Mouse (Mus musculus): ENCODE data around the gene Clcn5. TPM values are rescaled to one million over a fixed set of nuclear protein-coding genes. Genes with fewer than 3 reads are reported as not detected.

The Clcn5 gene
- total RNA-seq, 2 experiments from 2014 or later = 4.3 to 4.6 TPM

DNA sequence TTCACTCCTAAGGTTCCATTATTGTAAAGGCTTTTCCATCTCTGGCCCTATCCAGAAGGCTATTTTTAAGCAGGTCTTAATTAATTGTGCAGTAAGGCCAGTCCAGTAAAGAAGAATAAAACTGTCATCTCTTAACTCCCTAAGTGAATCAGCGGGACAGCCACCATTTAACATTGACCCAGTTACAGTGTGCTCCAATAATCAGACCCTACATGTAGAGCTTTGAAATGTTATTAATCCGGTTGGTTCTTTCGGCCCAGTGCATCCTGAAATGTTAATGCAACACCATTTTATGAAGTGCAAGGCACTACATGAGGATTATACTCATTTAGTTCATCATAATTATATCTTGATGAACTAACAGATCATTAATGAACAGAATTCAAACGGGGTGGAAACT, 128.3 kb downstream of the Clcn5 start:
- DNase-seq = no peak

DNA sequence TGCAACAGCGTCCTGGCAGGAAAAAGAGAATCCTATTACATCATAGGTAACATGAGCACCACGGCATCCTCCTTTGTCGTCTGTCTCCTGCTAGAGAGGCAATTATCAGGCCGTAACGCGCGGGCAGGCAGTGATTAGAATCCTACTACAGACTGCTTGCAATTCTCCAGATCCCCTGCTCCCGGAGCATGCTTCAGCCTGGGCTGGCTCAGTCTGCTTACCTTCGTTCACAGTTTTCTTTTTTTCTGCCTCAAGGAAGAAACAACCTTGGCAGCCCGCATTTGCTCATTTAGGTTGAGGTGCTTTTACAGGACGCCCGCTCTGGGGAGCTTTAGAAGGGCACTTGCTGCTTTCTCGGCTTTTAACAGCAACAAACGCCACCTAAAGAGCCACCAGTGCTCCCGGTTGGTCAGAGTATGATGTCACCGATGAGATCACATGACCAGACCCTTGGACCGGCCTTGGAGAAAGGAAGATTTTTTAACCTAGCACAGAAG, 130.8 kb downstream of the Clcn5 start:
- peak; percentile 16 for DNase-seq

DNA sequence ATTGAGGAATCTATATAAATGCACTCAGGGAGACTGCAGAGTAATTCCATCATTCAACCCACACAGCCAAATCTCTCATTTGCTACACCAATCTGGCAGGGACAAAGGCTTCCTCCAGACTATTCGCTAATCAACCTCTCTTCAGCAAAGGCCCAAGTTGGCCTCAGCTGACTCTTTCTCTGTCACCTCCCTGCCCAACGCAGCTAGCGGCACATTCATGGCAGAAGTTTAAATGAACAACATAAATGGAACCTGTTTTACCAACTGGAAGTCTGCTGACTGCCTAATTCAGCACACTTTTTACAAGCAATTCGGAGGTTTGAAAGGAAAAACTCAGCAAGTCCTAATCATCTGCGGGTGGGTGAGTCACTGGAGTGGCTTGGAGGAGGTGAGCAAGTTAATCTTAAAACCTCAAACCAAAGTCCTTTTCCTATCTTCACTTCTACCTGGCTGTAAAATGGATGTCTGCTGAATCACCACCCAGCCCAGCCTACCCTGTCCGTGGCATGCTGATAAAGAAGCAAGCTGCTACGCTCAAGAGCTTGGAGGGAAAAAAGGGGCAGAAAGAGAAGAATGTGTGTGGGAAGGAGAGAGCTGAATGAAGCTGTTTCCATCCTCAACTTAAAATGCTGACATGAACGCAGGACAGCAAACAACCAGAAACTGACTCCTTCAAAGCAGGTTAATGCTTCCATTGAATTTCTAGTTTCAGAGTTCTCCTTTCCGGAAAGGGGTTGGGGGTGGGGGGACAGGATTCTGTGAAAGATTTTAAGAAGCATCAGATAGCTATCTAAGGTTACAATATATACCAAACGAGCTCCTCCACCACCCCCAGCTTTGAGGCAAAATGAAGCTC, 131.5 kb downstream of the Clcn5 start:
- no peak for DNase-seq

DNA sequence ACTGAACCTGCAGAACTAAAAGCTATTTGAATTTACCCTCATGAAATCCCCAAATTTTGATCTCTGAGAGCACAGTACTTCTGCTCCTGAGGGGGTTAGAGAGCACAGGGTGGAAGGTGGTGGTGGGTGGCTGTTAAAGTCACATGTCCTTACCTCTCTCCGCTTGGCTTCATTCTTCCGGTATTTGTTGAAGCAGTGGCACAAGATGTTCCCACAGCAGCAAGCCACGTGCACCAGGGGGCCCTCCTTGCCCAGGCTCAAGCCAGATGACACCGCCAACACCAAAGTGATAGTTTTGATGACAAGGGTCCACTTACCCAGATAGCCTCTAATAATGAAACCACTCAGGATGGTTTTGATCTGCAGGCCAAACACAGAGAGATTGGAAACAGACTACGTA, 149.0 kb downstream of the Clcn5 start:
- no peak for DNase-seq

DNA sequence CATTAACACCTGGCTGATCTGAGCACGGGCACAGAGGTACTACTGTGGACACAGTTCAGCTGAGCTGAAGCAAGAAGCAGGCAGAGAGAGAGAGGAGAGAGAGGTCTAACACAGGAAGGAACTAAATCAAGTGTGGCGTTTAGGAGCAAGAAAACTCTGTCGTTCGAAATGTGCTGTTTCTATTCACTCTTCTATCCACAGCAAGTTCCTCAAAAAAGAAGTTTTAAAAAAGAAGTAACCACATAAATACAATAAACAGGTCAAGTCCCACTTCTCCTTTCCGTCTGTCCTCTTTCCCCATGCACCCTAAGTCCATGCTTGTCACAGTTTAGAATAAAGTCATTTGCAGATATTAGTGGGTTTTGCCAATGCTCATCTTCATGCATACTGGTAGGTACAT, 150.4 kb downstream of the Clcn5 start:
- no peak for DNase-seq

DNA sequence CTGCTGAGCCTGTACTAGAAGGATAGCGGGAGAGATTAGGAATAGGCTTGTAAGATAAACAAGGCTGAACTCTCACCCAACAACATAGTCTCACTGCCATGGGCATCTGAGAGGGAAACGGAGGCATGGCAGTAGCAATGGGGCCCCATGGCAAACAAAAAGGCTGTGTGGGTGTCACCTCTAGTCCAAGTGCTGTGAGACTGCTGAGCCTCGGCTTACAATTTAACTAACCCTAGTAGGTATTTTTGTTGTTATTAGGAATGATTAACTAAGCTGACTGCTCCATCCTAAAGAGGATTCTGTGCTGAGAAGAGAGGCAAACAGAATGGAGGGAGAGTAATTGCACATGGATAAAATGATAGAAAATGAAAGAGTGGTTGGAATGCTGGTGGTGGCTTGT, 161.2 kb downstream of the Clcn5 start:
- no peak for DNase-seq

DNA sequence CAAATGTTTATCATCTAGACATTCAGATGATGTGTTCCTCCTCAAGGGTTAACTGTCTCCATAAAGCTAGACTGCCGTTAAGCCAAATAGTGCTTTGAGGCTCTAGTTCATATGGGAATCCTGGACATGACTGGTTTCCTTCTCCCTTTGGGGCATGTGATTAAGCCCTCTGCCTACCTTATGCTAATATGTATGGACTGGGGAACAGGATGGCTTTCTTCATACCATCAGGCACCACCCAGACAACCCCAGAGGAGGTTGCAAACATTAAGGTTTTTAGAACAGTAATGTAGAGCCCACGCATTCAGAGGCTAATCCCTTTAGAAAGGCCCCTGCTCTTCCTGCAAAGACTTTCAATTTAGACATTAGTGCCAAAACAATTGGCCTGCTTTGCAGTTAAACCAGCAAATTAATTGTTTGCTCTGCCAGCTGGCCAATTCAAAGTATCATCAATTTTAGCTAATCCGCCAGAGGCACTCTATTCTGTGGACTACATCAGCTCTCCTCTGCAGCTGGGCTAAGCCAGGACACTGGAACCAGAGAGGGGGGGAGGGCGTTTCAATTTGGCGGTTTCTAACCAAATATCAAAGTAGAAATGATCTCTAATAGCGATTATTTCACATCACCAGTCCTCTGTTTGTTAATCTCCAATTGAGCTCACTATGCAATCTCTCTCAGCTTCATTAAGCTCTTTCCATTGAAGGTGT, 163.0 kb downstream of the Clcn5 start:
- peak; percentile 46 for DNase-seq

DNA sequence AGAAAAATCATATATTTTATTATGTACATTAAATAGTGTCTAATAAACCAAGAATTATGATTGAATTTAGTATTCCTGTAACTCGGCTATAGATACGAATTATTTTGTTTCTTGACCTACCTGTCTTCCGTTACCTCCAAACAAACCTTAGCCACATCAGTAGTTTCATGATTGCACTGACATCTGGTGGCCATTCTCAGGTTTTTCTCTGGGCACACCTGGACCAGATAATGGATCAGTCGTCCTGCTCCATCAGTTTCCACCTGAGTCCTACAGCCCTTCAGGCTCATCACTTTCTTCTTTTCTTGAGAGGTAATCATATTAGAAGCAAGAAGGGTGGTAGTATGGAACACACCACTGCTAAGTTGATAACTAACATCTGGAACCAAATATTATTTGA, 169.0 kb downstream of the Clcn5 start:
- DNase-seq = no peak

DNA sequence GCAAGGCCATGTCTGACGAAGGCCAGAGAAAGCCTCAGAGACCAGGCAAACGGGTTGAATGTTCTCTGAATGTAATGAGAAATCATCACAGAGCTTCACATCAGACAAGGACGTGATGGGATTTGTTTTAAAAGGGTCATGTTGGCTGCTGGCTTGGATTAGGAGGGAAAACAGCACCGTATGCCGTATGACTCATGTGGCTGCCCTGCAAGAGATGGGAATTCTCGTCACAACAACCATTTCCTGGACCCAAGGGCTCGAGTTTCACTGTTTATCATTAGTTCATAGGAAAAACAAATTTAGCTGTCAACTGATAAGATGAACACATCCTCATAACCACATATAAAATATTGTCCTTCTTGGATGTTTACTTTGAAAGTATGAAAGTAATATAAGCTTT, 173.0 kb downstream of the Clcn5 start:
- DNase-seq = no peak

DNA sequence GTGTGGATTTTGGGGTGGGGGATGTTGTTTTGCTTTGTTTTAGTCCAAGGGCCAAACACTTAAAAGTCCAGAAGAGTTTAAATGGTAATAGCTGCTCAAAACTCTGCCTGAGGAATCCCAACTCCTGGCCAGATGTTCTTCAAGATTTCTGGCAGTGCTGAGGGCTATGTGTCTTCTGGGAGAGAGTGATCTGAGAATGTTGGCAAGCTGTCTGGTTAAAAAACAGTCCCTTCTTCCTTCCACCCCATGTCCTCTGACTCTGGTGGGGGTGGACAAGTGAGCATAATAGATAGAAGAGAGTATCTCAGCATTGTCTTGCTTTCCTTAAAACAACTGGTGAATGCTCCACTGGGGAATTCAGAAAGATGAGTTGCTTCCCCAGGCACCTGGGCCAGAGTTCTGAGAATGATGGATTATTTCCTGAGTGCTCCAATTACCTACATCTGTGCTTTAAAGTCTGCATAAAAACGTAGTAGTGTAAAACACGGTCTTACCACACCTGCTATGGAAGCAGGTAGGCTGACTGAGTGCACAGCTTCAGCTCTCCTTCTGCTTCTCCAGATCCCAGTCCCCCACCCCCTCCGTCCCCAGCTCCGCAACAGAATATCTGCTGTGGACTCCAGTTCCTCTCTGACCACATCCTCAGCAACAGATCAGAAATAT, 197.4 kb downstream of the Clcn5 start:
- peak; percentile 16 for DNase-seq

DNA sequence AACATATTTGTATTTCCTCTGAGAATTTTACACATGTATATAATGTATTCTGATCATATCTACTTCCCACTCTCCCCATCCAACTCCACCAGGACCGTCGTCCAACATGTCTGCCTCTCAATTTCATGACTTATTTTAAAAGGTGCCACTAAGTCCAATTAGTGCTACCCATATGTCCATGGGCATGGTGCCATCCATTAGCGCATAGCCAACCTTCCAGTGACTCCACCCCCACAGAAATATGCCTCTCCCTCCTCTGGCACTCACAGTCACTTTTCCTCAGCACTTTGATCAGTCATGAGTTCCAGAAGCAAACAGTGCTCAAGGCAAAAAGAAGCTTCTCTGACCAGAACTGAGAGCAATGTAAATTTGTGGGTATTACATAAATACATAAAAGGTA, 204.3 kb downstream of the Clcn5 start:
- DNase-seq = no peak

Small RNAs within 50 kb of the gene (microRNA-seq; reads per million reads assigned to microRNA genes)
- 88.4 to 187 reads per million in 2 experiments for gene Mir188 (ENCODE audit: borderline replicate concordance in 2 of 2)
- gene Mir362 (ENCODE audit: borderline replicate concordance in 2 of 2) = 51.6 to 99.5 reads per million in 2 experiments
- gene Mir500 (ENCODE audit: borderline replicate concordance in 2 of 2) = 215 to 604 reads per million in 2 experiments
- 581 to 702 reads per million in 2 experiments for gene Mir501 (ENCODE audit: borderline replicate concordance in 2 of 2)
- gene Mir532 (ENCODE audit: borderline replicate concordance in 2 of 2) = 2,249 to 2,912 reads per million in 2 experiments

Other genes starting within 250 kb of the Clcn5 start
- gene Usp27x, start 56.5 kb upstream of the Clcn5 start, total RNA-seq (2021) = under 1 TPM; 0.20 to 0.35 TPM